Mouse (Mus musculus) cerebellum, adult 18-20 months (tissue): ENCODE measurements around the gene Aph1a.
"Not testable (repeated sequence)": the region's sequence is repeated elsewhere in the genome, so short reads cannot be mapped to it uniquely, and the experiment has no call there.

Source experiments
- DNase-seq, 2 experiments: peaks; one replicate each; pipeline ENCODE4 v3.0.0; 2021

Aph1a gene

DNA sequence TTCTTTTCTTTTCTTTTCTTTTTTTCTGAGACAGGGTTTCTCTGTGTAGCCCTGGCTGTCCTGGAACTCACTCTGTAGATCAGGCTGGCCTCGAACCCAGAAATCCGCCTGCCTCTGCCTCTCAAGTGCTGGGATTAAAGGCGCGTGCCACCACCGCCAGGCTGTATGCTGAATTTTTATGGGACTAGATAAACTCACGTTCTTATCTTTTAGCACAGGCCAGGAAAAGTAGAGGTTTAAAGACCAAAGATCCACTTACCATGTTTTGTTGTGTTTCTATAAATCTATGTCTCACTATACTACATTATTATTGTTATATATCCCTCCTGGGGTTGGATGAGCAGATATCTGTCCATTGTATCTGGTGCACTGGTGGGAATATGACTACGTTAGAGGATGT, 29.7 kb downstream of the Aph1a start:
- not testable (repeated sequence) for DNase-seq

- DNase-seq: no peak
These were observed 30.4 kb downstream of the Aph1a start for GRCm38 (mm10) chr3:95924185-95924584.

DNA sequence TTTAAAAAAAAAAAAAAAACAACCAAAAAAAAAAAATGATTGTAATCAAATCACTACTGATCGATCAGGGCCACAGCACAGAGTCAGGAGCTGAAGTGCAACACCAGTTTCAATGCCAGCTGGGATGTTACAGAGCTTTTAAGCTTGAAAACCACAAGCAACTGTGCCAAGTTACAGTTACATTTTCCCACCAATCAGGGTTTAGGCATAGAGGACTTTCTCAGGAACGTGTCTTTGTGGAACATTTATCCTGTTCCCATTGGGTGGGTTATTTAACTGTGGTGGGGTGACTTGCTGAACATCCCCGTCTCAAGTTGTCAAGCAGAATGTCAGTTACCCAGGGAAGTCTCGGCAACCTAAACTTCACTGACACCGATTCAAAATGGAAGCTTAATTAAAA, 31.3 kb downstream of the Aph1a start:
- DNase-seq: no peak

GRCm38 (mm10) chr3:95928261-95928657, 34.5 kb downstream of the Aph1a start:
- DNase-seq: no peak

DNA sequence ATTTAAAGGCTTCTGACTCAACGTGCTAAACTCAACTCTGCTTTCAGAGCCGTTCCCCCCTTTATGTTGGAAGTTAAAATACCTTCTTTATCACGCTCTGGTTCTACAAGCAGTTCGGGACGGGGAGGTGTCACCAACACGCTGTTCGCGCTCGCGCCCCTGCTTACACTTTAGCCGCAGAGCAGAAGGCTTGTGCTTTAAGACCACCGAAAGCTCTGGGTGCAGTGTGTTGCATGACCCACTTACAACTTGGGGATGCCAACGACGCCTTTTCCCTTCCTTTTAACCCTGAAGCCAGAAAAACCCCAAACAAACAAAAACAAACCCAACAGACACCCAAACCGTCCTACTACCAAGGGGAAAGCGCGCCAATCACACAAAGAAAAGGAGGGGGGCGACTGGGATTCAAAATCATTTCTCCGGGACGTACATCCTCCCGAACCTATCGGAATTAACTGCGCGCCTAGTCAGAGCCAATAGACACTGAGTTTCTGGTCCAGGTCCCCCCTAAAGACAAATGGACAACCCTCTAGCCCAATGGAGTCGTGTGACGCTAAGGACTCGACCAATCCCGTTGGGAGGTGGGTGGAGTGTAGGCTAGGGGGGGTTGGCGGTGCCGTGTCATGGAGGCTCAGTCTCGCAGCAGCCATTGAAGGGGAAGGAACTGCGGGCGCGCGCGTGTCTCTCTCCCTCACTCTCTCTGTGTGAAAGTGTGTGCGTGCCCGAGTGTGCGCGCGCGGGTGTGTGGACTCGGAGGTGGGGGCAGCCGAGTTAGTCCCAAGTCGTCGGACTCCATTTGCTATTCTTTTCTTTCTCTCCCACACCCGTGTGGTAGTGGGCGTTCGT, 35.1 kb downstream of the Aph1a start, which contains the start of gene Anp32e:
Gene Anp32e, plus strand, starts transcription at position 589 of the 846 bp plus-strand sequence.
- peak; percentile 95 to 98 for DNase-seq

- peak; percentile 25 to 63 for DNase-seq
These were observed 36.1 kb downstream of the Aph1a start for GRCm38 (mm10) chr3:95929581-95930470.

GRCm38 (mm10) chr3:95930471-95930789, 36.7 kb downstream of the Aph1a start:
- no peak for DNase-seq

- DNase-seq: no peak
These were observed 37.7 kb downstream of the Aph1a start for GRCm38 (mm10) chr3:95931471-95931870.

GRCm38 (mm10) chr3:95932157-95932556, 38.4 kb downstream of the Aph1a start:
- DNase-seq: no peak

- no peak for DNase-seq
These were observed 38.8 kb downstream of the Aph1a start for GRCm38 (mm10) chr3:95932566-95932965.

GRCm38 (mm10) chr3:95933111-95933750, 39.5 kb downstream of the Aph1a start:
- no peak for DNase-seq

DNA sequence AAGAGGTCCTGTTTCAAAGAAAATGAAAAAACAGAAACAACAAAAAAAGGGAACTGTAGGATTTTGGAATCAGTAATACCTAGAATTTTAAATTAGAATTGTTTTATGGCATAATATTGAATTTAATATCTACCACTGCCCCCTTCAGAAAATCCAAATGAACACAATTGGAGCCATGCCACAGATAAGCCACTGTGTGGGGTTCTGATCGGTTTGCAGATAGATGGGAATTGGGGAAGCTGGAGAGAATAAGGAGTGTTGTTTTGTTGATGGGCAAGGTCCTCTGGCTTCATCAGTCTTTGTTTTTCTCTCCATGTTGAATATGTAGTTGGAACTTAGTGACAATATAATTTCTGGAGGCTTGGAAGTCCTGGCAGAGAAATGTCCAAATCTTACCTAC, 40.7 kb downstream of the Aph1a start:
- no peak for DNase-seq

DNA sequence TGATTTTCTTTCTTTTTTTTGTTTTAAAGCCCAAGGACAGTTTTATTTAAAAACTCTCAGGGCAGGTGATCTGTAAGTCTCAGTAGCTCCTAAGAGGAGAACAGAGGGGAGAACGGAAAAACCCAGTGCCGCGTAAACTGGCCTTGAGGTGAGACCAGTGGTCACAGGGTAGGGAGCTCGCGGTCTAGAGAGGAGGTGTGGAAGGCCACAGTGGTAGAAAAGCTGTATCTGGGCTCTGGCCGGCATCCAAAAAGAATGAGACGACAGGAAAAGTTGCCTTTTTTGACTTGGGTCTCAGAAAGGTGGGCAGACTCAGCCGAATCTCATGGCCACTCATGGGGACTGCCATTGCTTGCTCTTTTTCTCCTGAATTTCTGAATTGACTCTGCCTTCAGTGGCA, 44.4 kb downstream of the Aph1a start:
- no peak for DNase-seq

DNA sequence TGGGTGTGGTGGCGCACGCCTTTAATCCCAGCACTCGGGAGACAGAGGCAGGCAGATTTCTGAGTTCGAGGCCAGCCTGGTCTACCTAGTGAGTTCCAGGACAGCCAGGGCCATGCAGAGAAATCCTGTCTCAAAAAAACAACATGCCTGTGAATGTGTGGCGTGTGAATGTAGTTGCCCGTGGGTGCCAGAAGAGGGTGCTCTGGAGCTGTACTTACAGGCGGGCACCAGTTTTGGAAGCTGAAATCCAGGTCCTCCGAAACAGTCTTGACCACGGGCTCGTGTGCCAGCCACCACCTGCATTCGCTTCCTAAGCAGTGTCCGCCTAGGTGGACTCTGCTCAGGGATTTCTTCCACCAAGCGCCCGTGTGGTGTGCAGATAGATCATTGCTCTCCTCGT, 45.1 kb downstream of the Aph1a start:
- DNase-seq: no peak

DNA sequence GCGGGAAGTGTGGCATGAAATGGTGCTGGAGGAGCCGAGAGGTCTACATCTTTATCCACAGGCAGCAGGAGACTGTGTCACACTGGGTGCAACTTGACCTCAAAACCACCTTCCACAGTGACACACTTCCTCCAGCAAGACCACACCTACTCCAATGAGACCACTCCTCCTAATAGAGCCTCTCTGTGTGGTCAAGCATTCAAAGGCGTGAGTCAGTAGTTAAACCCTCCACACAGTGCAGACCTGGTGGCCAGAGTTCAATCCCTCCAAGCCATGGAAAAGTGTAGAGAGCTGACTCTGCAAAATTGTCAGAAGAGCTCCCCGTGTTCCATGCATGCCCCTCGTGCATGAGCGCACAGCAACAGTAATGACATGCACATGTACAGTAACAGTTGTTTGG, 49.0 kb downstream of the Aph1a start:
- no peak for DNase-seq

DNA sequence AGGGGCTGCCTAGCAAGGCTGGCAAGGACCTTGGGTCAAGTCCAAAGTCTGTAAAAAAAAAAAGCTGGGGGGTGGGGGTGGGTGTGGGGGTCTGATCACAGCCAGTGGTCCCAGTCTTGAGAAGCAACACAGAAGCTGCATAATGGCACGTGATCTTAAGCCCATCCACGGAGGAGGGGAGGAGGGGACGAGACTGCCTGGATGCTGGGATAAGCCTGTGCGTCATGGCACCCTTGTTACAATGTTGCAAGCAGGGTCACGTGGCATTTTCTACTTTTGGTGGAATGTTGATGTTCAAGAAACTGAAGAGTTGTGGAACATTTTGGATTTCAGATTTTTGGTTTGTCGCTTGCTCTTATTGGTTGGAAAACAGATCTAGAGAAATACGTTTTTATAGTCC, 49.5 kb downstream of the Aph1a start:
- DNase-seq: no peak

DNA sequence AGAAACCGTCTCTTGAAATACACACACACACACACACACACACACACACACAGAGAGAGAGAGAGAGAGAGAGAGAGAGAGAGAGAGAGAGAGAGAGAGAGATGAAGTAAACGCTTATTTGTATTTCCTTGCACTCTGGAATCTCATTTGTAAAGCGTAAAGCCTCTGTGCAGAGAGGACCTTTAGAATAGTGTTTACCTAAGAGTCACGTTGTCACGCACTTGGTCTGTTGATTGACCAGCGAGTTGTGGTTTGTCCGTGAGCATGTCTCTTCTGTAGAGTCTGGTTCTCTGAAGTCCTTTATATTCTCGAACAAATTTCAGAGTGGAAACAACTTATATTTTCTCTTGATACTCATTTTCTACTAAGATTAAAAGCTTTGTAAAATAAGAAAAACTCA, 51.0 kb downstream of the Aph1a start:
- no peak for DNase-seq

- no peak for DNase-seq
These were observed 52.0 kb downstream of the Aph1a start for GRCm38 (mm10) chr3:95945731-95946240.
